Mouse (Mus musculus): Measurements from ENCODE around the gene BC051142.

DNA sequence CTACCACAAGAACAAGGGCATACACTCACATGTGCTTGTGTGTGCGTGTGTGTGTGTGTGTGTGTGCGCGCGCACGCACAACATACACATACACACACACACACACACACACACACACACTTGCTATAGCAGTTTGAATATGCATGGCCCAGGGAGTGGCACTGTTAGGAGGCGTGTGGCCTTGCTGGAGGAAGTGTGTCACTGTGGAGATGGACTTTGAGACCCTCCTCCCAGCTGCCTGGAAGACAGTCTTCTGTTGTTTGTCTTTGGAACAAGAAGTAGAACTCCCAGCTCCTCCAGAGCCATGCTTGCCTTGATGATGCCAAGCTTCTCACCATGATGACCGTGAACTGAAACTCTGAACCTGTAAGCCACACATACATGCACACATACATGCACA lies 43.4 kb downstream of the BC051142 start:
- TF ChIP-seq CTCF (IDR thresholded peaks at IDR 0.05; ENCODE audit: borderline replicate concordance, control insufficient read depth, extremely low read depth, insufficient read depth, low read length, poor library complexity) (no peak), POLR2A (IDR thresholded peaks at IDR 0.05; ENCODE audit: control insufficient read depth, extremely low read depth, insufficient read depth, low read length, poor library complexity) (no peak)
